Mouse (Mus musculus) cerebellum, adult (tissue): Measurements from ENCODE around the gene Ncln.

Source experiments
- ATAC-seq: cut with Nextera tagmentation; 2 replicates; pipeline ENCODE4 v1.9.2; 2017; ENCODE audit warnings: mild to moderate bottlenecking, moderate library complexity, mixed read lengths; ENCODE audit not compliant: insufficient number of reproducible peaks, low FRiP score, low TSS enrichment

Ncln gene

DNA sequence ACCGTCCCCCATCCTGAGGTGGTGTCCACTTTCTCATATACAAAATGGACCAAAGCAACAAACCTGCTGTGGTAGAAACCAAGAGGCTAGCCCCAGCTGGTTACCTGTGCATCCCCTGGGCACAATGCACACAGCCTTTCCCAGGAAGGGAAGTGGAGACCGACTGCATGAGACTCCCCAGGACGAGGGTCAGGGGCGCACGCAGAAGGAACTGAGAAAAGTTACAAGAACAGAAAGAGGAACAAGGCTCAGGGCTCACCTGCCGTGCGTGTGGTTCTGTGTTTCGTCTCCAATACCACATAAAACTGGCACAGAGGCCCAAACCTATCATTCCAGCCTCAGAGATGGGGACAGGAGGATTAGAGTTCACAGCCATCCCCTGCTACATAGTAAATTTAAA is 21.0 kb upstream of the Ncln start:
- no peak for ATAC-seq

DNA sequence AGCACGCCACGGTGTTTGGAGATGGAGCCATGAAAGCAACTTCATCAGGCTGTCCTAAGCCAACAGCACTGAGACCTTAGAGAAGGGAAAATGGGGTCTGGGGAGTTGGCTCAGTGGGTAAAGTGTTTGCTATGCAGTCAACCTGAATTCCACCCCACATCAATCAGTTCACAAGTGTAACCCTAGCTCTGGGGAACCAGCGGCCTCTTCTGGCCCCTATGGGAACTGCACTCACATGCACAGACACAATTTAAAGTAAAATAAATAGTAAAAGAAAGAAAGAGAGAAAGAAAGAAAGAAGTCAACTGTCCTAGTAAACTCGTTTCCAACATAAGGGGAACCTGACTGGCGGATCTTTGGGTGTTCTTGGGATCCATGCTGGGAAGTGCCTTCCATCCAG is 17.6 kb upstream of the Ncln start:
- ATAC-seq, result no peak

DNA sequence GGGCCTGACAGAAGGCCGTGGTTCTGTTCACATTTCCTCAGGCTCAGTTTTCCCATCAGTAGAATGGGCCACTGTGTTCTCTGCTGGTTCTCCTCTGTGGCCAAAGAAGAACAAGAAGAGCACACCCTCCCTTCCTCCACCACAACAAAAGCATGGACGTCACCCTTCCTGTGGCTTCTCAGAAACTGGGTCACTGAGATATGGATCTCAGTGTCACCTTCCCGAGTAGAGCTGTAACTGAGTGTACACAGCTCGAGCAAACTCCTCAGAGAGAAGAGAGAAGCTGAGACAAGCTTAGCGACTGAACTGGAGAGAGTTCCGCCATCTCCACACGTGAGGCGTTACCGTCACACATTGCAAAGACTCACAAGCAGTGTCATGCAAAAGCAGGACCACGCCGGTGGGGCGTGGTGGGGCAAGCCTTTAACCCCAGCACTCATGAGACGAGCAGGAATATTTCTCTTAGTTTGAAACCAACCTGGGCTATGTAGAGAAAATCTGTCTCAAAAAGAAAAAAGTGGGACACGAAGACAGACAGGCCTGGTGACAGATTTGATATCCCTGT is 14.1 kb upstream of the Ncln start:
- no peak for ATAC-seq

DNA sequence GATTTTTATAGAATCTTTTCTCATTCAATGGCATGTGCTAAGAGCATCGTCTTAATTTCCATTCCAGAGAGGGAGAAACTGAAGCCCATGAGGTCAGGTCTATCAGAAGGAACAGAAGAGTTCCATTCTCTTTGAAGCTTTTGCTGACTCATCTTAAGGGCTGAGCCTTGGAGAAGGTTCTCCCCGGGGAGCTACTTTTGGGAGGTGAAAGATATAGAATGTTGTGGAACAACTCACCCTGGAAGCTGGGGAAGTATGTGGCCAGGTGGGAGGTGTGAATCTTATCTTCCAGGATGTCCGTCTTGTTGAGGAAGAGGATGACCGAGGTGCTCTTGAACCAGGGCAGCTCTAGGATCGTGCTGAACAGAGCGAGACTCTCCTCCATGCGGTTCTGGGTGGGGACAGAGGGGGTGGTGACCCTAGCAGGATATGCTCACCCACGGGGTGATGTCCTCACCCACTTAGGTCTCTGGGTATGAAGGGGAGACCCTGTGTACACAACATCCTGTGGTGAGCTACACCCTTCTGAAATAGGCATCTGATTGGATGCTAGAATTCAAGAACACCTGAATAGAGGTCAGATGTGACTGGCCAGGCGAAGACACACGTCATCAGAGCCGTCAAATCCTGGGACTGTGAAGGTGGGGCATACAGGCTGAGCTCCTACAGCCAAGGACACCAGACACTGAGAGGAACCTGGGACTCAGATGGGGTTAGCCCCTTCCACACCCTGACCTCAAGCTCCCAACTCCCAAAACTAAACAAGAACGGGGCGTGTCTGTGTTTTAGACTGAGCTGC is 11.7 kb upstream of the Ncln start:
- no peak for ATAC-seq

DNA sequence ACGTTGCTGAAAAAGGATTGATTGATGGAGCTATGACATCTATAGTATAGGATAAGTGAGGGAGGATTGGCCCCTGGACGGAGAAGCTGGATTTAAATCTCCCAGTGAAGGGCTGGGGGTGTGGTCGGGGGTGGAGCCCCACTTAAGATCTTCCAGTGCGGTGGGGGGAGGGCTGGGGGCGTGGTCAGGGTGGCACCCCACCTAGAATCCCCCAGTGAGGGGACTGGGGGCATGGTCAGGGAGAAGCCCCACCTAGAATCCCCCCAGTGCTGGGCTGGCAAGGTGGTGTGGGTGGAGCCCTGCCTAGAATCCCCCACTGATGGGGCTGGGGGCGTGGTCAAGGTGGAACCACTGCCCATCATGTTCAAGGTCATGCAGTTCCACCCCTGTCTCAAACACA is 10.9 kb upstream of the Ncln start:
- no peak for ATAC-seq

DNA sequence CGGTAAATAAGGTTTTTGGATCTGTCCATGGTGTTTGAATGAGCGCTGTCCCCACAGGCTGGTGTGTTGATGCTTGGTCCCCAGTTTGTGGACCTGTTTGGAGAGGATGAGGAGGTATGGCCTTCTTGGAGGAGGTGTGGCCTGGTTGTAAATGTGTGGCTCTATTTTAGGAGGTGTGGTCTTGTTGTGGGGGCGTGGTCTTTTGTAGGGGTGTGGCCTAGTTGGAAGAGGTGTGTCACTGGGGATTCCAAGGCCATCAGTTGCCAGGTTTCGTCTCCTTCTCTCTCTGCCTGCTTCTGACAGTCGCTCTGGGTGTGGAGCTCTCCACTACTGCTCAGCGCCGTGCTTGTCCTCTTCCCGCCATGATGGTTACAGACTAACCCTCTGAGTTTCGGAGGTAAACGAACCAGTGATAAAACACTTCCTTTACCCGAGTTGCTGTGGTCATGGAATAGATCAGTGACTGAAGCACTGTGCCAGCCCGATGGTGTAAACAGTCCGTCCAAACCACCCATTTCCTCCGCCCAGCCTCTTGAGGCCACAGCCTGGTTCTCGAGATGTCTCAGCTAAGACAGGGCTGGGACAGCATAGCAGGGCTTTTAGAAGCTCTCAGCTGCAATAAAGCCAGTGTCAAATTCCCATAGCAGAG is 8.9 kb upstream of the Ncln start:
- no peak for ATAC-seq

DNA sequence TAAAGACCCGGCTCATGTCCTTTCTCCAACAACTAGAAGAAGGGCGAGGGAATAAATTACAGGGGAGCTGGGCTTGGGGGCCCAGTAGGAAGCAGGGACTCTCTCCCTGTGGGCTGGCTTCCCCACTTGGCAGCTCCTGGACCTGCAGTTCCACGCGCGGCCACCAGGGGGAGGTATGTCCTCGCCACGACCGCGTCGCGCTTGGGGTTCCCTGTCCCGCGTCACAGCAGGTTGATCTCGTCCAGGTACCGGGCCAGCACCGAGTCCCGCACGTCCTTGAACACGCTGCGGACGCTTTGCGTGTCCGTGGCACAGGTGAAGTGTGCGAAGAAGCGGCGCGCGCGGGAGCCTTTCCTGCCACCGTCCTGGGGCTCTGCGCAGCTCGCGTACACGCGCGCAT is 6.5 kb upstream of the Ncln start:
- peak; percentile 23; the same call in 1 of the 2 replicates for ATAC-seq

DNA sequence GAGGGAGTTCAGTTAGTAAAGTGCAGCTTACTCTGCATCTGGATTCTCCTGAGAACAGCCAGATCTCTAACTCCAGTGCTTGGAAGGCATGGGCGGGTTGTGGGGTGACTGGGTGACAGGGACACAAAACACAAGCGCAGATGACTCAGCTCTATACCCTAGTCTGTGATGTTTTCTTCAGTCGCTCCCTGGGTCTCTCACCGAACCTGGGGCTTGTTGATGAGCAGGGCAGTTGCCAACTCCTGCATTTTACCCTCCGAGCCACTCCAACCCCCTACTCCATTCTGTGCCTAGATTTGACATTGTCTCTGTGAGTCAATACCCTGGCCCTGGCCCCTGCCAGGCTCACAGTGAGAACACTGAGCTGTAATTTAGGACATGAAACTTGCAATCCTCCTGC is 5.7 kb upstream of the Ncln start:
- ATAC-seq, result no peak

DNA sequence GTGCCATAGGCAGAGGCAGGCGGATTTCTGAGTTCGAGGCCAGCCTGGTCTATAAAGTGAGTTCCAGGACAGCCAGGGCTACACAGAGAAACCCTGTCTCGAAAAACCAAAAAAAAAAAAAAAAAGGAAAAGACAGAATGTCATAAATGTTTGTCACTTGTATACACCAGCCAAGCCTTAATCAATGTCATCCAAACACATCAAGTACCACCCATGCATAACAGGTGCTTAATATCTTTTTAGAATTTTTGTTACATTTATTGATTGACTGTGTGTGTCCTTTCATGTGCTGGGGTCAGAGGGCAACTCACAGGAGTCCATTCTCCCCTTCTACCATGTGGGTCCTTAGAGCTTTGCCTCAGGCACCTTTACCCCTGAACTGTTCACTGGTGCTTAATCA is 3.8 kb upstream of the Ncln start, which contains the start of gene S1pr4:
S1pr4 (minus strand) TSS at position 101 of the 400 bp plus-strand sequence.
- no peak for ATAC-seq

DNA sequence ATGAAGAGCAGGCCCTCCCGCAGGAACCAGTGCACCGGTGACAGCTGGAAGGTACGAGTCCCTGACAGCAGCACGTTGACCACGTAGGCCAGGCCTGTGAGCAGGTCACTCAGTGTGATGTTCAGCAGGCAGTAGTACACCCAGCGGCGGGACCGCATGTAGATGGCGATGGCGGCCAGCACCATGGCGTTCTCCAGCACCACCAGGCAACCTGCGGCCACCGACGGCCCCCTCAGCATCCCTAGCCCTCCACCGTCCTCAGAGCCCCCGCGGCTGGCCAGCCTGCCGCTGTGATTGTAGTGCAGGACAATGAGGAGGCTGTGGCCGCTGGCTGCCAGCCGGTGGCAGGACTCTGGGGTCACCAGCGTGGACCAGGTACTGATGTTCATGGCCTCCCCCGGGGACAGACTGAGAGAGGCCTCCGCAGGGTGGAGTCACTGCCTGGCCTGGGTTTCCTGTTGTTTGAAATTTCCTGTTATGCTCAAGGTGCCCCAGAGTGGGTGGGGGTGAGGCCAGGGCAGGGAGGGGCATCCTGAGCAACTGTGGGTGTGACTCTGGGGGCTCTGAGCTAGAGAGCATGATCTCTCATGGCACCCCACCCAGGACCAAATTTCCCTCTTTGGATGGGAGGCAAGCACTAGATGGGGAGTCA is 3.2 kb upstream of the Ncln start:
- no peak for ATAC-seq

DNA sequence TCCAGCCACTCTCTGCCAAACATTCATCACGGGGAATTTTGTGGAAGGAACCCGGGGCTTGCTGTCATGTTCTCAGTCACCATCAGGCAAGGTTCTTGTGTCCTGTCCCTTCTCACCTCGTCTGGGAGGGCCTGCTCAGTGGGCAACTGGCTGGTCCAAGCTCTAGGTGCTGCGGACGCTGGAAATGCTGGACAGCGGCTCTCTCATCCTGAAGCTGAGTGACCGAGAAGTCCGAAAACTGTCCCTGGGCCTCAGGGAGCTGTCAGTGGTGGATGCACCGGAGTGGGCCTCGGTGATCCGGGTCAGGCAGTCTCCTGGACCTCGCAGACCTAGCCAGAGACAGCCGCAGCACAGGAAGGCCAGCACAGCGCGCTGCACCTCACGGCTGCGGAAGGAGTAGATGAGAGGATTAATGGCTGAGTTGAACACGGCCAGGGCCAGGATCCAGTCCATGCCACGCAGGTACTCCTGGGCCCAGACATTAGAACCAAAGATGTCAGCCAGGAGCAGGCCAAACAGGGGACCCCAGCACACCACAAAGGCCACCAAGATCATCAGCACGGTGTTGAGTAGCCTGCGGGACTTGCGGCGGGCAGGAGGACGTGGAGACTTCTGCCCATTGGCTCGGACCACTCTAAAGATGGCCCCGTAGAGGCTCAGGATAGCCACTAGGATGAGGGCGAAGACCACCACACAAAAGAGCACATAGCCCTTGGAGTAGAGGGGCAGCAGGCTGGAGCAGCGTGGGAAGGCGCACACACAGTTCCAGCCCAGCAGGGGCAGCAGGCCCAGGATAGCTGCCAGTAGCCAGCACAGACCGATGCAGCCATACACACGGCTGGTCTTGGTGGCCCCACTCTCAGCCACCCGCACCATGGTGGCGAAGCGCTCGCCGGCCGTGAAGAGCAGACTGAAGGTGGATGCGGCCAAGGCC is 2.4 kb upstream of the Ncln start:
- no peak for ATAC-seq

DNA sequence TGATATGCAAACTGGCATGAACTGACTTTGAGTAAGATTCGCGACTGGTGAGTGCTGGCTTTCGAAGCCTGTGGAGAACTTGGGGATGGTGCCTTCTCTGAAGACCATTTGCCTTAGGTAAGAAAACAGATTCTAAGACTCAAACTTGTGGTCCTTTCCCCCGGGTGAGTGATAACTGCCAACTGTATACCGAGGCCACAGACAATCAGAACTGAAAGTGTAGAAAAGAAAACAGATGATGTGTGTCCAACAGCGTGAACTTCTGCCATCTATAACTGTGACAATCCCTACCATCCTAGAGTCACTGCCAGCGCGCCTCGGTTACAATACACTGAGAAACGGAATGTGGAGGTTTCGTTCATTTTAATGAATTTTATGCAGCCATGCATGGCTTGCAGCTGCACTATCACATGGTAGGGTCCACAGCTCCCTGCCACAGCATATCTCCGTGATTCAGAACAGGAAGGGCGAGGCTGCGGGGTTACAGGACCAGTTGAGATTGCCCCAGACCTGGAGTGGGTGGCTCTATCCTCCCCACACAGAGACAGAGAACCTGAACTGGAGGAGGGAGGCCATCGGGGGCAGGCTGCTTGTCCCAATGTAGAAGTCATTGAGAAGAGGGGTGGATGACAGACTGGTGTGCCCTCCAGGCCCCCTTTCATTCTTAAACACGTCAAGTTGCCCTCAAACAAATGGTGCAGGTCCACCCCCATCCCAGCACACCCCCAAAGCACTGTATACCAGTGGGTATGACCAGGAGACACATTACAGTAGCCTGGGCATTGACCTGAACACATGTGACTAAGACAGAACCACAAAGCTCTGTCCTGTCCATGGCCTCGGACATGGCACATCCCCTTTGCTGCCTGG is 1.4 kb upstream of the Ncln start:
- ATAC-seq, result no peak

DNA sequence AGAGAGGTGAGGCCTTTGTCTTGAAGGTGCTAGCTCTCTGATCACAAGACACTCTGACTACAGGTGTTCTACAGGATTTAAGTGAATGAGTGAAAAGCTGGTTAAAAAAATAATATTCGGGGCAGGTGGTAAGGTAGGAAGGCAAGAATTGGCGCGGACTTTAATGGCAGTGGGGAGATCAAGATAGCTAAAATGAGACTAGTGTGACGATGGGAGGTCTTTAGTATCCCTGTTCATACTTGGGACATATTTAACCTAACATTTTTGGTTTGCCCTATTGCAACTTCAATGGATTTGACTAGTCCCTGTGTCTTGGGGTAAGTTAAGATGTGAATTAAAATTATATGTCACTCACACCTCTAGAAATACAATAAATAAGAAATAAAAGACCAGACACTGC is 777 bp upstream of the Ncln start:
- ATAC-seq, result no peak

DNA sequence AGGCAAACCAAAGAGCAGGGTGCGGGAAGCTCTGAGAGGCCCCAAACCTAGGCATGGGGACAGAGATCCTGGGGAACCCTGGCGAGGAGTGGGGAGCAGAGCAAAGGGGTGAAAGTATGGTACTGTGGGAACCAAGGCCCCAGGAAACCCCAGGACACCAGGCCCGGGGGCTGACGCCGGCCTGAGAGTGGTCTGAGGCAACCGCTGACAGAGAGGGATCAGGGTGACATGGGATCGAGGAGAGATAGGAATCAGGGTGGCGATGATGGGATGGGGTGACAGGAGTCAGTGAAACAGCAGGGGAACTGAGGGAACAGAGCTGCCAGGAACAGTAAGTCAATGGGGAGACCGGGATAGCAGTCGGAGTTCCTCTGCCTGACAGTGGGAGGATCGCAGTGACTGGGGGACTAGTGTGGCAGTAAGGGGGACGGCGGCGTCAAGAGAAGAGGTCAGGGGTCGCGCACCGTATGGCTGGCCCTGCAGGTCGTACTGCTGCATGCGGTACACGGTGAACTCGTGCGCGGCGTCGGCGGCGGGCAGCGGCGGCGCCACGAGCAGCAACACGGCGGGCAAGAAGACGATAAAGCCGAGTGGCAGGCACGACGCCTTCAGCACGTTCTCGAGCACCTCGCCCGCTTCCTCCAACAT is 452 bp downstream of the Ncln start:
- 0 out of 2 replicates have a peak, but pooled peaks have one; percentile 3 for ATAC-seq

DNA sequence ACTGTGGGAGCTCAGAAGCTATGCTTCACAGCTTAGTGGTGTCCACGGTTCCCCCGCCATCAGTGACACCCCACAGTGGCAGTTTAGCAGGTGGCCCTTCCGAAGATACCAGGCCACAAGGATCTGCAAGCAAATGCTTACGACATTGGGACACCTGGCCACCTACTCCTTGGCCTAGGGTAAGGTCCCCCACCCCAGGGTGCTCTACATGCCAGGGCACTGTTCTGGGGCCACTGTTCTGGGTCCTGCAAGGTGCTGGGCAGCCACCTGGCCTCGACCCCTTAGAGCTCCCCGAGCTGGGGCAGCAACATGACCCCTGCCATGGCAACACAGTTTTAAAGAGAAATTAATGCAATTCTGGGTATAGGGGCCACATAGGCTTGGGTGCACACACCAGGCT is 1.0 kb downstream of the Ncln start:
- ATAC-seq, result no peak

DNA sequence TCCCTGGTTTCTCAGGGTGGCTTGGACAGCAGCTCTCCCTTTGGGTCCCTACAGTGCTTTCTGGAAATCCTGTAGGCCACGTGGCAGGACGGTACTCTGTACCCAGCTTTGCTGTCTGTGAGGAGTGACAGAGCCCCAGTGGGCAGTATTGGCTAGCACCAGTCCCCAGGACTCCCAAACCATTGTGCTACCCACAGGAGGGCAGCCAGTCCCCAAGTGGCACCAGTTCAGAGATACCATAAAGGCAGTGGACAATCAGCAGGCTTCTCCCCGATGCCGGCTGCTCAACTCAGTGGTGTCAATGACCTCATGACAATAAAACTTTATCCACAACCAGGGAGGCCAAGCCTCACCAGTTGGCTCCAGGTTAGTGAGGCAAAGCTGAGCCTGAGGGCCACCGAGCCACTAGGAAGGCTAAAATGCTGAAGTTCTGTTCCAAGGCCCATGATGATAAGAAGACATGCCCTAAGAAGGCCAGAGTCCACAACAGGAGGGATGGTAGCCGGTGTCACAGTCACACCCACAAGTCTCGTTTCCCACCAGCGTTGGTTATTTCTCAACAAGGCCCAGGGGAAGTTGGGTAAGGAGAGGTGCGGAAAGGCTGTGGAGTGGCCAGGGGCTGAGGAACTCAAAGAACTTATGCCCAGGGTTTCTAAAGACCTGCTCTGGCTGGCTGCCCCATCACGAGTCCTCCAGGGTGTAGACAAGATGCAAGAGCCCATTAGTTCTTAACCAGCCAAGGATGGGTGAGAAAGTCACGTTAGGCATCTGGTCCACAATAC is 1.7 kb downstream of the Ncln start:
- no peak for ATAC-seq

DNA sequence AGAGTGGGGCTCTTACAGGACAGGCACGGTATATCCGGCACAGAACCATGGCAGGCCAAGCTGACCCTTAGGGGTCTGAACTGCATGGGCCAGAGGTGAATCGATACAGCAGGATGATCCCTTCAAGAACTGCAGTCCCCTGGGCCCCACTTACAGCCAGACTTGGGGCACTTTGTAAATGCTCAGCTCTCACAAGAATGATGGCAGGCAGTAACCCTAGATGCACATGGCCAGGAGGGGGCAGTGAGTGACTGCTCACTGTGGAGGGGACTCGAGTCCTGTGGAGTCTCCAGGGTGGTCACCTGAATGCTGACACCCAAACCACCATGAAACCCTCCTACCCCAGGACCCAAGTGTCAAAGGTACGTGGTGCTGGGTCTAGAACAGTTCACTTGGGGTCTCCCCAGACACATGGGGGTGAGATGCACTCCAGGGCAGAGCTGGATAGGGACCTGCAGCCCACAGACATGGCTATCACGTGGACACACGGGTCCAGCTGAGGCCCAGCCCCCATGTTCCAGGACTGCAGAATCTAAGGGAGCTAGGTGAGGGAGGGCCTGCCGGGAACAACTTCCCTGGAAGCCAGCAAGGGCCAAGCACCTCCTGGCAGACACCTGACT is 2.5 kb downstream of the Ncln start:
- ATAC-seq, result no peak
